Mouse (Mus musculus) testis, adult 2 months (tissue): ENCODE measurements at regions not wholly inside any gene's neighbourhood (a gene's known extent, or its start where the extent isn't known, plus 50 kb on each side); places are given as distances from the start of the nearest gene placed in this dataset.

ENCODE experiments used
- CTCF ChIP-seq: fragments of 200-500 bp; IDR thresholded peaks from 2 replicates; pipeline ENCODE4 v1.5.1; 2012; ENCODE audit warnings: low read depth, mild to moderate bottlenecking, inconsistent platforms, low read length, moderate library complexity; ENCODE audit not compliant: control insufficient read depth, insufficient read depth, insufficient replicate concordance
- POLR2A ChIP-seq: fragments of 200-500 bp; IDR thresholded peaks from 2 replicates; pipeline ENCODE4 v1.6.1; 2012; ENCODE audit warnings: low read depth, mild to moderate bottlenecking, inconsistent platforms, low read length, moderate library complexity; ENCODE audit not compliant: control insufficient read depth

GRCm38 (mm10) chr16:77291723-77292316 is 278.3 kb downstream of the Usp25 start:
- no peak for TF ChIP-seq CTCF
- TF ChIP-seq POLR2A = no peak
